Mouse (Mus musculus): ENCODE results near the gene Gm11213.

Gm11213 gene

GRCm38 (mm10) chr4:63604945-63605344, at the start of gene Gm11213:
Gene Gm11213, minus strand, starts transcription at chr4:63605261.
- no peak for DNase-seq (ENCODE audit: low spot score)

GRCm38 (mm10) chr4:63654381-63654780, 49.3 kb upstream of the Gm11213 start:
- DNase-seq (ENCODE audit: low spot score) = no peak

GRCm38 (mm10) chr4:63643956-63644726, 39.1 kb upstream of the Gm11213 start:
- DNase-seq (ENCODE audit: low spot score) = no peak

- no peak for DNase-seq (ENCODE audit: low spot score)
These were observed 34.8 kb upstream of the Gm11213 start for GRCm38 (mm10) chr4:63639842-63640241.

GRCm38 (mm10) chr4:63638603-63639002, 33.5 kb upstream of the Gm11213 start:
- no peak for DNase-seq (ENCODE audit: low spot score)

- no peak for DNase-seq (ENCODE audit: low spot score)
These were observed 28.1 kb upstream of the Gm11213 start for GRCm38 (mm10) chr4:63633181-63633580.

- no peak for DNase-seq (ENCODE audit: low spot score)
These were observed 22.1 kb upstream of the Gm11213 start for GRCm38 (mm10) chr4:63627111-63627510.

- DNase-seq (ENCODE audit: low spot score) = no peak
These were observed 20.6 kb upstream of the Gm11213 start for GRCm38 (mm10) chr4:63625563-63626080.

GRCm38 (mm10) chr4:63622378-63622835, 17.3 kb upstream of the Gm11213 start, which contains the start of gene Tex48:
Gene Tex48, minus strand, starts transcription at chr4:63622428.
- no peak for DNase-seq (ENCODE audit: low spot score)

- DNase-seq (ENCODE audit: low spot score) = no peak
These were observed 16.8 kb upstream of the Gm11213 start for GRCm38 (mm10) chr4:63621861-63622260.

- no peak for DNase-seq (ENCODE audit: low spot score)
These were observed 3.3 kb upstream of the Gm11213 start for GRCm38 (mm10) chr4:63608391-63608790.

GRCm38 (mm10) chr4:63605968-63606367, 907 bp upstream of the Gm11213 start:
- no peak for DNase-seq (ENCODE audit: low spot score)

- DNase-seq (ENCODE audit: low spot score) = no peak
These were observed 484 bp upstream of the Gm11213 start for GRCm38 (mm10) chr4:63605545-63605944.

GRCm38 (mm10) chr4:63601263-63601662, 3.8 kb downstream of the Gm11213 start:
- DNase-seq (ENCODE audit: low spot score) = no peak

GRCm38 (mm10) chr4:63600786-63601185, 4.3 kb downstream of the Gm11213 start:
- no peak for DNase-seq (ENCODE audit: low spot score)

GRCm38 (mm10) chr4:63596010-63596409, 9.1 kb downstream of the Gm11213 start:
- no peak for DNase-seq (ENCODE audit: low spot score)

GRCm38 (mm10) chr4:63595259-63595658, 9.8 kb downstream of the Gm11213 start:
- no peak for DNase-seq (ENCODE audit: low spot score)

GRCm38 (mm10) chr4:63594459-63595110, 10.5 kb downstream of the Gm11213 start:
- DNase-seq (ENCODE audit: low spot score) = no peak

GRCm38 (mm10) chr4:63590538-63590937, 14.5 kb downstream of the Gm11213 start:
- DNase-seq (ENCODE audit: low spot score) = no peak

GRCm38 (mm10) chr4:63589987-63590386, 15.1 kb downstream of the Gm11213 start:
- DNase-seq (ENCODE audit: low spot score) = no peak

- DNase-seq (ENCODE audit: low spot score) = no peak
These were observed 18.8 kb downstream of the Gm11213 start for GRCm38 (mm10) chr4:63586240-63586639.

GRCm38 (mm10) chr4:63585216-63585615, 19.8 kb downstream of the Gm11213 start:
- DNase-seq (ENCODE audit: low spot score) = no peak

- DNase-seq (ENCODE audit: low spot score) = no peak
These were observed 22.5 kb downstream of the Gm11213 start for GRCm38 (mm10) chr4:63582580-63582979.
